Mouse (Mus musculus) testis, adult 2 months (tissue): ENCODE measurements at regions not wholly inside any gene's neighbourhood (a gene's known extent, or its start where the extent isn't known, plus 50 kb on each side); places are given as distances from the start of the nearest gene placed in this dataset.

ENCODE experiments used
- H3K27ac ChIP-seq: fragments of 200-500 bp; 2 replicates; pipeline ENCODE4 v1.5.1; 2012; ENCODE audit warnings: low read depth, low read length; ENCODE audit not compliant: control insufficient read depth, insufficient read depth
- H3K27me3 ChIP-seq: fragments of 200-500 bp; 2 replicates; pipeline ENCODE4 v1.6.1; 2012; ENCODE audit warnings: mild to moderate bottlenecking, low read length, moderate library complexity; ENCODE audit not compliant: control insufficient read depth, insufficient read depth
- H3K36me3 ChIP-seq: fragments of 200-500 bp; 2 replicates; pipeline ENCODE4 v1.6.1; 2012; ENCODE audit warnings: mild to moderate bottlenecking, low read length; ENCODE audit not compliant: control insufficient read depth, insufficient read depth
- H3K4me1 ChIP-seq: fragments of 200-500 bp; 2 replicates; pipeline ENCODE4 v1.6.1; 2012; ENCODE audit warnings: low read length; ENCODE audit not compliant: control insufficient read depth, insufficient read depth
- H3K4me3 ChIP-seq: fragments of 200-500 bp; 2 replicates; pipeline ENCODE4 v1.5.1; 2012; ENCODE audit warnings: low read depth, mild to moderate bottlenecking, low read length, moderate library complexity, mixed read lengths; ENCODE audit not compliant: control insufficient read depth
- CTCF ChIP-seq: fragments of 200-500 bp; IDR thresholded peaks from 2 replicates; pipeline ENCODE4 v1.5.1; 2012; ENCODE audit warnings: low read depth, mild to moderate bottlenecking, inconsistent platforms, low read length, moderate library complexity; ENCODE audit not compliant: control insufficient read depth, insufficient read depth, insufficient replicate concordance
- POLR2A ChIP-seq: fragments of 200-500 bp; IDR thresholded peaks from 2 replicates; pipeline ENCODE4 v1.6.1; 2012; ENCODE audit warnings: low read depth, mild to moderate bottlenecking, inconsistent platforms, low read length, moderate library complexity; ENCODE audit not compliant: control insufficient read depth

GRCm38 (mm10) chr16:26199125-26199524 is 93.5 kb upstream of the P3h2 start:
- TF ChIP-seq POLR2A (no peak), CTCF (no peak)
- H3K27me3 ChIP-seq, result no peaks in the 10 kb centered on the region
- no peak overlapping the region for H3K27ac ChIP-seq
- no peaks in the 10 kb centered on the region for H3K4me1 ChIP-seq
- no peak overlapping the region for H3K4me3 ChIP-seq
- no peaks in the 10 kb centered on the region for H3K36me3 ChIP-seq

- TF ChIP-seq POLR2A (no peak), CTCF (no peak)
- no peak overlapping the region for H3K4me3 ChIP-seq
- no peaks in the 10 kb centered on the region for H3K36me3 ChIP-seq
- H3K4me1 ChIP-seq, result no peaks in the 10 kb centered on the region
- no peak overlapping the region for H3K27ac ChIP-seq
- no peaks in the 10 kb centered on the region for H3K27me3 ChIP-seq
Measured at GRCm38 (mm10) chr16:26196345-26196744, 90.8 kb upstream of the P3h2 start.

- no peak for TF ChIP-seq CTCF
- no peak for TF ChIP-seq POLR2A
- no peak overlapping the region for H3K27ac ChIP-seq
- H3K4me1 ChIP-seq, result no peaks in the 10 kb centered on the region
- no peaks in the 10 kb centered on the region for H3K27me3 ChIP-seq
- H3K4me3 ChIP-seq, result no peak overlapping the region
- H3K36me3 ChIP-seq, result no peaks in the 10 kb centered on the region
Measured at GRCm38 (mm10) chr16:26185288-26186281, 80.0 kb upstream of the P3h2 start.

GRCm38 (mm10) chr16:26184647-26185262 is 79.2 kb upstream of the P3h2 start:
- TF ChIP-seq CTCF (no peak), POLR2A (no peak)
- no peaks in the 10 kb centered on the region for H3K4me1 ChIP-seq
- no peak overlapping the region for H3K27ac ChIP-seq
- no peaks in the 10 kb centered on the region for H3K27me3 ChIP-seq
- no peaks in the 10 kb centered on the region for H3K36me3 ChIP-seq
- H3K4me3 ChIP-seq, result no peak overlapping the region

- H3K4me3 ChIP-seq, result no peak overlapping the region
- no peak for TF ChIP-seq POLR2A
- no peak for TF ChIP-seq CTCF
- H3K4me1 ChIP-seq, result no peaks in the 10 kb centered on the region
- no peak overlapping the region for H3K27ac ChIP-seq
- H3K27me3 ChIP-seq, result no peaks in the 10 kb centered on the region
- no peaks in the 10 kb centered on the region for H3K36me3 ChIP-seq
Measured at GRCm38 (mm10) chr16:26183530-26183929, 77.9 kb upstream of the P3h2 start.

GRCm38 (mm10) chr16:26181716-26182115 is 76.1 kb upstream of the P3h2 start:
- TF ChIP-seq CTCF (no peak), POLR2A (no peak)
- no peaks in the 10 kb centered on the region for H3K27me3 ChIP-seq
- H3K27ac ChIP-seq, result no peak overlapping the region
- no peaks in the 10 kb centered on the region for H3K36me3 ChIP-seq
- H3K4me1 ChIP-seq, result no peaks in the 10 kb centered on the region
- no peak overlapping the region for H3K4me3 ChIP-seq

GRCm38 (mm10) chr16:26171441-26171840 is 65.9 kb upstream of the P3h2 start:
- H3K36me3 ChIP-seq, result no peaks in the 10 kb centered on the region
- no peak for TF ChIP-seq POLR2A
- no peak for TF ChIP-seq CTCF
- H3K4me3 ChIP-seq, result no peak overlapping the region
- no peak overlapping the region for H3K27ac ChIP-seq
- H3K4me1 ChIP-seq, result no peaks in the 10 kb centered on the region
- no peaks in the 10 kb centered on the region for H3K27me3 ChIP-seq

GRCm38 (mm10) chr16:26169382-26169781 is 63.8 kb upstream of the P3h2 start:
- Histone ChIP-seq H3K4me3 (no peak overlapping the region), H3K36me3 (no peaks in the 10 kb centered on the region), H3K27ac (no peak overlapping the region), H3K27me3 (no peaks in the 10 kb centered on the region), H3K4me1 (no peaks in the 10 kb centered on the region)
- TF ChIP-seq CTCF (no peak), POLR2A (no peak)
